Mouse (Mus musculus) heart, postnatal 14 days (tissue): ENCODE measurements around the gene Prkaca. TPM values are rescaled to one million over a fixed set of nuclear protein-coding genes. Genes with fewer than 3 reads are reported as not detected.
"Not testable (repeated sequence)": the region's sequence is repeated elsewhere in the genome, so short reads cannot be mapped to it uniquely, and the experiment has no call there.

Experiments used
- DNase-seq, 2 experiments: peaks; one replicate each; pipeline ENCODE4 v3.0.0; 2021 to 2022
- intact Hi-C: fragments of 180-260 bp; cut with DNase I; formaldehyde crosslinking; loops from one replicate; pipeline ENCODE4 v1.15.1; 2025
- total RNA-seq, 2 experiments: library from RNA; stranded (reverse); gene quantifications; 2 replicates each; pipeline ENCODE4 v1.2.3; 2021

Prkaca gene
- total RNA-seq, 2 experiments from 2014 or later = 386 to 395 TPM

DNA sequence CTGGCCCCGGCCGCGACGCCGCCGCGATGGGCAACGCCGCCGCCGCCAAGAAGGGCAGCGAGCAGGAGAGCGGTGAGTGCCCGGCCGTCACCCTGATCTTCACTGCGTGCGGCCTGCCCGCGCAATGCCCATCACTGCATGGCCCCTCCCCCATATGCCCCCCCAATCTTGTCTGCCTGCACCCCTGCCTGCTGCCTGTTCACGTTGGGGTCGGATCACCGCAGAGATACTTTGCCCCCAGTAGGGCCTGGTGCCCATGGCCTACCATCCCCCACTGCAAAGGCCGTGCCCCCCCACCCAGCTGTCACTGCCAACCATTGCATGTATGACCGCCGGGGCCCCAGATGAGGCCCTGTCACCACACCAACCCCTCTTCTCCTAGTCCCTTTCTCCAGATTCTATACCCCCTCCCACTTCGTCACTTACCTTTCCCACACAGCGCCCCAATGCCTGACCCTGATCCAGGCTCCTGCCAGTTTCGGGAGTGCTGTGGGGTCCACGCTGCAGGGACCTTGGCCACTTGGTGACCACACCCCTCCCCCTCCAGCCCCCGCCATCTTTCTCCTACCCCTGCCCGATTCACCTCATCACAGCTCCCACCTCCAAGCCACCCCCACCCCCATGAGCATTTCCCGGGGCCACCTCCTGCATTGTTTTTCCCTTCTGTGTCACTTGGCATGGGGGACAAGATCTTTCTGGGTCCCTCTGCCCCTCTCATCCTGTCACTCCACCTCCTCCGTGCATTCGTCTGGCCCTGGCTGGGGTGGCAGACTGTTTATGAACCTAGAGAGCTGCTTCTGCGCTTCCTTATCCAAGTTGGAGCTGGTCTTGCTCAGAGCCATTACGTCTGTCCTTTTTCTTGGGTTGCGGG, 603 bp downstream of the Prkaca start:
- DNase-seq = no peak
- intact Hi-C loops = loop anchor here (2.0 kb wide), 1 partner anchor 23 kb away; the partner anchor contains the start of gene Samd1

DNA sequence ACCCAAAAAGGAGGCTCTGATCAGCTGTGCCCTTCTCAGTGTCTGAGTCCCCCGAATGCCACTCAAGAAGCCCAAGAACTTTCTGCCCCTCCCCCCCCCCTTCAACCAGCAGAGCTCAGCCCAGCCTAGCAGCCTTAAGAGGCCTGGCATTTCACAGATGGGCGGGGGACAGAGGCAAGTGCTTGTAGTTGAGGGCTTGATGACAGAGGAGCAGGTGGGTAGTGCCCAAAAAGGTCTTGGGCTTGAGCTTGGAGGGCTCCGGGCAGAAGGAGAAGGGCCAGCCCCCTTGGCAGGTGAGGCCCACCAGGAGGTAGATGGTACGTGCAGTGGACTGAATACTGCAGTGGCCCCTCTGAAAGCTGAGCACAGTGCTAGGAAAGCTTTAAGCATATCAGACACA, 1.7 kb downstream of the Prkaca start:
- no peak for DNase-seq
- intact Hi-C loops = loop anchor here (2.0 kb wide), 1 partner anchor 22 kb away; the partner anchor contains the start of gene Samd1

DNA sequence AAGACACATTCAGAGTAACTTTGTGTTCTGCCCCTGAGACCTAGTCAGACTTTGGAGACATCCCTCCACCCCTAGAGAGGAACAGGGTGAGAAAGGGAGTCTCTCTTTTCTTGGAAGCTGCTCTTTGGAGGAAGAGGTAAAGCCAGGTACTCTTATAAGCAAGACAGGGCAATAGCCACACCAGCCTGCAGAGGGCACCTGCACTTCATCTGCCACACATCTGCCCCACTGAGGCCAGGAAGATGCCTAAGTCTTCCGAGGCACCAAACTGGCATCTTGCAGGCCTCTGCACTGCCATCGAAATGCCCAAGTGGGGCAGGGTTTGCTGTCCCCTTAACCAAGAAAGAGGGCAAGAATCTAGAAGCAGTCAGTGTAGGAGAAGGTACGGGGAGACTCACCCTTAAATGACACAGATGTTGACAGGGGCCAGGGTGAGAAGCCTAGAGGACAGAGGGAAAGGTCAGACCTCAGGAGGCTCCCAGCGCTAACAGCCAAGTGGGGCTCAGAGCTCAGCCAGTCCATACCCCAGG, 3.4 kb downstream of the Prkaca start:
- intact Hi-C loops = no loop called here
- peak in 1 of 2 experiments; percentile 19 for DNase-seq

DNA sequence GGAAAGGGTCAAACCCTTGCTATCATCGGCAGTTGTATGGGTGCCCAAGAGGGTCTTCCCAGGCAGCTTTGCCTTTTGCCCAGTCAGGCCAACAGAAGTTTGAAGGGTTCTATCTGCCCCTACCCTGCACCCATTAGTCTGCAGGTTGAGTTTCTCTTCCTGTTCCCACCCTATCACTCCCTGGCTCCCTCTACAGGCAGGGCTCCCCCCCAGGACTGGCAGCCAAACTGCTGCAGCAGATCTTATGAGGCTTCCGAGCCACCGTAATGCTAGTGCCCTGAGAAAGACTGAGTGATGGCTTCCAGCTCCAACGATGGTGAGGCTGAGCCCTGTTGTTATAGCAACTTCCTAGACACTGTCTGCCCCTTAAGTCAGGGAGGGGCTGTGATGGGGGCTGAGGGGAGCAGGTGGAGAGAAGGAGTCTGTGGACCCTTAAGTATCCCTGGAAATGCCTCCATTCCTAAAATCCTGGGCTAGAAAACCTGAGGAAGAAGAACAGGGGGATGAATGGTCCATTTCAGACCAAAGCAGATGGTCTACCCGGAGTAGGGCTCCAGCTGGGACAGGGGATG, 4.1 kb downstream of the Prkaca start:
- intact Hi-C loops = no loop called here
- peak in 1 of 2 experiments; percentile 15 for DNase-seq

DNA sequence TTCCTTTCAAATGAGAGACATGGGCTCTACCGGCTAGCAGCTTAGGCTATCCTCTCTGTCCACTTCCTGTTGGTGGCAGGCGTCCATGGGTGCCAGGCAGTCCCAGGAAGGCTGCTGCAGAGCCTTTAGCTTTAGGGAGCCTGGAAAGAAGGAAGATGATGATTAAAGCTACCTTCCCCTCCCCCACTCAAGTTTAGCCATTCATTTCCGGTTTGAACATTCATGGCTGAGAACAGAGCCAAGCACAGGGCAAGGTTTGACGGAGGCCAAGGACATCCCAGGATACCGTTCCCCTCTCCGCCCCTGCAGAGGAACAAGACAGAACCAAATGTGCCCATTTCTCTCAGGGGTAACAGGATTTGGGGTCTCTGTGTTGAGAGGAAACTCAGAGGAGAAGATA, 4.9 kb downstream of the Prkaca start:
- intact Hi-C loops = no loop called here
- peak in 1 of 2 experiments; percentile 23 for DNase-seq

DNA sequence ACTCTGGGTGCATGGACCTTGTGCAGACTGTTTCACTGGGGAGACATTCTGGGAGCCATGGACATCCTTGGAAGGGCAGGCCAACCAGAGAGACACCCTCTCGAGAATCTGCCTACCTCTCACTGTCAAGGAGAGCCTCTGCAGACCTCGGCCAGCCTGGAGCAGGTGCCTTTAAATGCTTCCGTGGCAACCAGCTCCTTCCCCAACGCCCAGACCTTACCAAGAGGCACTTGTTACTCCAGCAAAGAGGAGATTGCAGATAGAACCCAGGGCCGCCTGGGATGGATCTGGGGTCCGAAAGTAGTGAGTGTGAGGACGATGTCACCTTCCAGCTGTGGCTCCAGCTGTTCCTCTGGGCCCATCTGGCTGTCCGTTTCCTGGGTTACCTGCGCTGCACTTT, 5.4 kb downstream of the Prkaca start:
- intact Hi-C loops = no loop called here

DNA sequence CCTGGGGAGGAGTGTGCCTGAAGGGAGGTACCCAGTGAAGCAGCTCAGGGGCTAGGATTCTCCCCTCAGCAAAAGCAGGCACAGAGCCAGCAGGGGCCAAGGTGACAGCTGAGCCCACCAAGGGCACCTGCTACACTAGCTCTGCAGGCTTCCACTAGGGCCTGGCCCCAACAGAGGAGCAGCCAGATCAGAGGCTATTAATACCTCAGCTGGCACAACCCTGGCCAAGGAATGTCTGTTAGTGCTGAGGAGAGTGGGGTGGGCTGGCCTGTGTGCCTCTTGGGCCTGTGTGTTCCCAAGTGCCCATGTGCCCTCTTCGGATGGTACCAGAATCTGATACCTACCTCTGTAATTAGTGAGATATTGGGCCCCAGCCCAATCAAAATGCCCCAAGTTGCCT, 7.5 kb downstream of the Prkaca start:
- intact Hi-C loops = no loop called here
- DNase-seq = peak; percentile 56 to 70

More for the DNA sequence above, 5.4 kb downstream of the Prkaca start:
- DNase-seq = no peak

DNA sequence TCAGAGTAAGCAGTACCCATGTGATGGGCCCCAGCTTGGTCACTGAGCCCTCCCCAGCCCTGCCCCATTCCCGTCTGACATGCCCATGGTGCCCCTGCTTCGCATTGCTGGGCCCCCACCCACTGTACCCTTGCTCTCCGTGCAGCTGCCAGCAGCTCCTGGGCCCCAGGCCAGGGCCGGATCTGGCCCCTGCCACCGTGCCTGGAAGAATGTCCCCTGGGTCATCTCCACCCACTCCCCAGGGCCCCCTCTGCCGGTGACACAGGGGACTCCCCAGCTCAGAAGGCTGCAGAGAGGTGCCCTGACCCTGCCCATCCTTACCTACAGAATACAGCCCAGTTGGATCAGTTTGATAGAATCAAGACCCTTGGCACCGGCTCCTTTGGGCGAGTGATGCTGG, 8.1 kb downstream of the Prkaca start:
- intact Hi-C loops = no loop called here
- peak; percentile 79 to 87 for DNase-seq

DNA sequence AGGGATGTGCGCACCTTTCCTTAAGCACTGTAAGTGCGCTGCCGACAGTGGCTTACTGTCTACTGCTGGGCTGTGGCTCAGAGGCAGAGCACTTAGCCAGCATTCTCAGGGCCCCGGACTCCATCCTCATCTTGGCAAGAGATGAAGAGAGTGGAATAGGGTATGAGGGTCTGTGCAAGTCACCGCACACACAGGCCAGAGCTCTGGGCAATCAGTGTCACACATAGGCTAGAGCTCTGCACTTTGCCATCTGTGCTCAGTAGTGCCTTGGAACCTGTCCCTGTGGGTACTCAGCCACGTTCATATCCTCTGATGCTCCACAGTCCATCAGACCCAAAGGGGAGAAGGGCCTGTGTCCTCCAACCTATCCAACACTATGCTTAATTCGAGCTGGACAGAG, 8.7 kb downstream of the Prkaca start:
- intact Hi-C loops = no loop called here
- no peak for DNase-seq

DNA sequence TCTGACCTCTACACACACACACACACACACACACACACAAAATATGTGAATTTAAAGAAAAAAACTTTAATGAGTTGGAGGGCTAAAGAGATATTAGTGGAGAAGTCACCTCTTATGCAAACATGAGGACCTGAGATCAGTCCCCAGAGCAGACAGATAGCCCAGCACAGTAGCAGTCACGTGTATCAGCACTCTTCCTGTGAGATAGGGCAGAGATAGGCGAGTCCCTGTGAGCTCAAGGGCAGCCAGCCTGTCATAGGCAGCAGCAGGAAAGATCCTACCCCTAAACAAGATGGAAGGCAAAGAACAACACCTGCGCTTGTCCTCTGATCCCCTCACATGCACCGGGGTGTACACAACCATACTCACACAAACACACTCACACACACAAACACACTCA, 9.7 kb downstream of the Prkaca start:
- intact Hi-C loops = no loop called here

DNA sequence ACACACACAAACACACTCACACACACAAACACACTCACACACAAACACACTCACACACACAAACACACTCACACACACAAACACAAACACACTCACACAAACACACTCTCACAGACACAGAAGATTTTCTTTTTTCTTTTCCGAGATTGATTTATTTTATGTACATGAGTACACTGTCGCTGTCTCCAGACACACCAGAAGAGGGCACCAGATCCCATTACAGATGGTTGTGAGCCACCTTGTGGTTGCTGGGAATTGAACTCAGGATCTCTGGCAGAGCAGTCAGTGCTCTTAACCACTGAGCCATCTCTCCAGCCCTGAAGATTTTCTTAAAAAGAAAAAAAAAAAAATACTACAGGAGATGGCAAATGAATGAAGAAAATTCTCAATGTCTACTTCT, 10.4 kb downstream of the Prkaca start:
- intact Hi-C loops, DNase-seq: not testable (repeated sequence)

More for the DNA sequence above, 9.7 kb downstream of the Prkaca start:
- no peak for DNase-seq

DNA sequence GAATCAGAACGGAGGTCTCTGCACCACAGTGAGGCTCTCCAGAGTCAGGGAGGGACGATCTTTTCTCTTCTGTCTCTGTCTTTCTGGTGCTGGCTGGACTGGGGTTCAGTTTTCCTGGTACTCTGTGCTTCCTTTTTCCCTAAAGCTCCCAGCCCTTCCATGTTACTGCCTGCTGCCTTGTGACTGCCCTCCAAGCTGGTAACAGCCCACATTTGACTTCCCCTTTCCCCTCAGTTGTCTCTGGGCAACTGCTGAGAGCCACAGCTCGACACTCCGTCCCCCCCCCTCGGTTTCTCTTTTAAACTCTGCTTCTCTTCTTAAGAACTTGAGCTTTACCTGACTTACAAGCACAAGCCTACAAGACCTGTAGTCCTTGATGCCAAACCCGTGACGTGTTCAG, 16.4 kb downstream of the Prkaca start:
- intact Hi-C loops = no loop called here
- no peak for DNase-seq

DNA sequence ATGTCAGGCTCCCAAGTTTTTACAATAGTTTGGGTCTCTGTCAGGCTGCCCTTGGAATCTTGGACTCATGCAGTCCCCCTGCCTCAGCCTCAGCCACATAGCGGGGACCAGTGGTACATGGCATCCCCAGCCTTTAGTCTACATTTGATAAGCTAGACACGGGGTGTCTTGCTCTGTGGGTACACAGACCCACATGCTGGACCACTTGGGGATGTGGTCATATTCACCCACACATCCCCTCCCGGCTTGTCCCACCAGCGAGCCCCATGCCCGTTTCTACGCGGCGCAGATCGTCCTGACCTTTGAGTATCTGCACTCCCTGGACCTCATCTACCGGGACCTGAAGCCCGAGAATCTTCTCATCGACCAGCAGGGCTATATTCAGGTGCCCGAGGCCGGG, 17.4 kb downstream of the Prkaca start:
- intact Hi-C loops = no loop called here
- no peak for DNase-seq

DNA sequence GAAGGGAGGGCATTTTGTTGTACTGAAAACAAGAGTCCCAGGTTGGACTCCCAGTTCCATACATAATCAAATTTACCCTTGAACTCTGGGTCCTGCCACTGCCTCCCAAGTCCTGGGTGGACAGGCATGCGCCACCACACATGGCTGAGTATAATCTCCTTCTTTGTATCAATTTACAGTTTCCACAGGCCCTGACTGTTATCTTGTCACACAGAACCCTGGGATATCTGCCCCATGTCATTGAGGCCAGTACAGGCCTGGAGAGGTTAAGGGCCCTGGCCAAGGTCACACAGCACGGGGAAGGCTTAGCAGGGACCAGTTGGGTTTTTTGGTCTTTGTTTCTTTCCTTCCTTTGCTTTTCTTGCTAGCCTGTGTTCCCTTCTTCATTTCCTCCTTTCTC, 19.7 kb downstream of the Prkaca start:
- intact Hi-C loops = no loop called here
- no peak for DNase-seq

DNA sequence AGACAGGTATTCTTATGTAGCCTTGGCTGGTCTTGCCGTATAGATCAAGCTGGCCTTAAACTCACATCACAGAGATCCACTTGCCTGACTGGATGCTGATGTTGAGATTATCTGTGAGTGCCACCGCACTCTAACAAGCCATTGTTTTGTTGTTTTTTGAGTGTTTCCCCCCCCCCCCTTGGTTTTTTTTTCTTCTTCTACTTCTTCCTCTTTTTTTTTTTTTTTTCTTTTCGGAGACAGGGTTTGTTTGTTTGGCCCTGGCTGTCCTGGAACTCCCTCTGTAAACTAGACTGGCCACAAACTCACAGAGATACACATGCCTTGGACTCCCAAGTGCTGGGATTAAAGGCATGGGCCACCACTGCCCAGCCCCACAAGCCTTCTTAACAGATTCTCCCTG, 21.2 kb downstream of the Prkaca start:
- intact Hi-C loops = no loop called here

DNA sequence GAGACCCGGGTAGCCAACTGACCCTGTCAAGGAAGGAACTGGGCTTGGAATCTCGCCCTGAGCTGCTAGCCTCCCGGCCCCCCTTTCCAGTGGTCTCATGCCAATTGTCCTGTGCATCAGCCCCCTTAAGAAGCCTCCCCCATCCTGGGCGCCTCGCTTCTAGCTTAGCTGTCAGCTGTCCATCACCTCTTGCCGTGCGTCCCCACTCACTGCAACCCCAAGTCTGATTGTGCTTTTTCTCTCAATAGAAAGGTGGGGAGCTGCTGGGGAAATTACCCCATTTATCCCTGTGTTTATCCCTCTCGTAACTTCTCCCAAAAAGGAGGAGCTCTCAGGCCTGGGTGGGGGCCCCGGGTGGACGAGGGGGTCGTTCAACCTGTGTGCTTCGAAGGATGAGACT, 23.2 kb downstream of the Prkaca start:
- peak in 1 of 2 experiments; percentile 13 for DNase-seq
- intact Hi-C loops = loop anchor here (2.0 kb wide), 1 partner anchor 21 kb away; no protein-coding TSS in a partner anchor

More for the DNA sequence above, 21.2 kb downstream of the Prkaca start:
- DNase-seq = no peak

DNA sequence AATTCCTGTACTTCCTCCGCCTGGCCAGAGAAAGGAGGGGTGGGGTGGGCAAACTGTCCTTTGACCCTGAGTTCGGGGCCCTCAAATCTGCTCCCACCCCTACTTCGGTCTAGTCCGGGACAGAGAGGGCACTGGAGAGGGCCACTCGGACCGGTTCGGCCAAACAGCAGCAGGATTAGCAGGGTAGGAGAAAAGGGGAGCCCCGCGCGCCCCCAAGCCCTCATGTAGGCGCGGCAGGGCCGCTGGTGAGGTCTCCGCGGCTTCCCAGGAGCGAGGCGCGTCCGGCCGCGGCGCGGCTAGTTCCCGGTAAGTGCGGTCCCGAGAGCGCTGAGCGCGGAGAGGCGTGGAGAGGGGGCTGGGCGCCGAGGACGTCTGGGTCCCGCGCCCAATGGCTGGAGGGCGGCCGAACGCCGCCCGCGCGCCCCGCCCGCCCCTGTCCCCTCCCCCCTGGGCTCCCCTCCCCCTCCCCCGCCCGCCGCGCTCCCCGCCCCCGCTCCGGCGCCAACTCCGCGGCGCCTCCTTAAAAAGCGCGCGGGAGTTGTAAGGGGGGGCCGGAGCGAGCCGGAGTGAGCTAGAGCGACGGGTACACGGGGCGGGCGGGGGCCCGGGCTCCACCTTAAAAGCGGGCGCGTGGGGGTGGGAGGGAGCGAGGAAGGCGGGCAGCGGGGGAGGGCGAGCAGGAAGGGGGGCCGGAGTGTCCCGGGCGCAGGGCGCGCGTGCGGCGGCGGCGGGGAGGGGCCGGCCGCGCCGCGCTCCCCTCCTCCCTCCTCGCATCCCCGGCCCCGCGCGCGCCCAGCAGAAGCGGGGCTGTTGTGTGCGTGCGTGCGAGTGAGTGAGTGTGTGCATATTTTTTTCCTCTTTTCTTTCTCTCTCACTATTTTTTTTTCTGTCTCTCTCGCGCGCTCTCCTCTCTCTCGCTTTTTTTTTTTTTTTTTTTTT, 24.0 kb downstream of the Prkaca start:
- intact Hi-C loops = loop anchor here (2.0 kb wide), 1 partner anchor 22 kb away; no protein-coding TSS in a partner anchor
- peak; percentile 88 to 93 for DNase-seq

DNA sequence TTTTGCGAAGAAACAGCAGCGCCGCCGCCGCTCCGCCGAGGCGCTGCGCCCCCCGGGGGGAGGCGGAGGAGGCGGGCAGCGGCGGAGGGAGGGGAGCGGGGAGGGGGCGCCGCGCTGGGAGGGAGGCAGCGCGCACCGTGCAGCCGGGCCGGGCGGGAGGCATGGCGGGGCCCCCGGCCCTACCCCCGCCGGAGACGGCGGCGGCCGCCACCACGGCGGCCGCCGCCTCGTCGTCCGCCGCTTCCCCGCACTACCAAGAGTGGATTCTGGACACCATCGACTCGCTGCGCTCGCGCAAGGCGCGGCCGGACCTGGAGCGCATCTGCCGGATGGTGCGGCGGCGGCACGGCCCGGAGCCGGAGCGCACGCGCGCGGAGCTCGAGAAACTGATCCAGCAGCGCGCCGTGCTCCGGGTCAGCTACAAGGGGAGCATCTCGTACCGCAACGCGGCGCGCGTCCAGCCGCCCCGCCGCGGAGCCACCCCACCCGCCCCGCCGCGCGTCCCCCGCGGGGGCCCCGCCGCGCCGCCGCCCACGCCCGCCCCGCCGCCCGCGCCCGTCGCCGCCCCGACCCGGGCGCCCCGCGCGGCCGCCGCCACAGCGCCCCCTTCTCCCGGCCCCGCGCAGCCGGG, 24.8 kb downstream of the Prkaca start, which contains the start of gene Samd1:
Samd1 (plus strand) TSS at position 162 of the 631 bp plus-strand sequence.
- intact Hi-C loops = loop anchor here (2.0 kb wide), 1 partner anchor 23 kb away; no protein-coding TSS in a partner anchor
- peak; percentile 66 to 67 for DNase-seq

DNA sequence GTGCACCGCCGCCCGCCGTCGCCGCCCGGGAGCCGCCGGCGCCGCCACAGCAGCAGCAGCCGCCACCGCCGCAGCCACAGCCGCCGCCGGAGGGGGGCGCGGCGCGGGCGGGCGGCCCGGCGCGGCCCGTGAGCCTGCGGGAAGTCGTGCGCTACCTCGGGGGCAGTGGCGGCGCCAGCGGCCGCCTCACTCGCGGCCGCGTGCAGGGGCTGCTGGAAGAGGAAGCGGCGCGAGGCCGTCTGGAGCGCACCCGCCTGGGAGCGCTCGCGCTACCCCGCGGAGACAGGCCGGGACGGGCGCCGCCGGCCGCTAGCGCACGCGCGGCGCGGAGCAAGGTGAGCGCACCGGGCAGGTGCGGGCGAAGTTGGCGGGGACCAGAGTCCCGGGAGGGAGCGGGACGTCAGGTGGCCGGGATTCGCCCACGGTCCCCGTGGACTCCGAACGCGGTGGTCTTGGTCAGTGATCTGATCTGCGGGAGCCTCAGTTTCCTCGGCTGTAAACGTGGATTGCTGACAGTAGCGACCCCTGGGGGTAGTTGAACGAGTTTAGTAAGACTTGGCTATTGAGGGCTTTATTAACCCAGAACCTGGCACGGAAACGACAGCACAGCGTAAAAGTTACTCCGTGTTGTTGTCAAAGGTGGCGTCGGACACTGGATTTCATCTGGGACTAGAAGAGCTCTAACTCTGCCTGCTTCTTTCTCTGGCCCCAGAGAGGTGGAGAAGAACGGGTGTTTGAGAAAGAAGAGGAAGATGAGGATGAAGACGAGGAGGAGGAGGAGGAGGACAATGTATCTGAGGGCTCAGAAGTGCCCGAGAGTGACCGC, 25.7 kb downstream of the Prkaca start:
- intact Hi-C loops = no loop called here
- peak; percentile 63 to 73 for DNase-seq
